Mouse (Mus musculus) liver, embryonic 13.5 days (tissue): ENCODE measurements around the gene Tmed6. TPM values are rescaled to one million over a fixed set of nuclear protein-coding genes. Genes with fewer than 3 reads are reported as not detected.
"Not testable (repeated sequence)": the region's sequence is repeated elsewhere in the genome, so short reads cannot be mapped to it uniquely, and the experiment has no call there.

ENCODE experiments used
- ATAC-seq: fragments of 200-750 bp; cut with Nextera tagmentation; 2 replicates; pipeline ENCODE4 v1.8.0; 2017; ENCODE audit warnings: low read depth, mild to moderate bottlenecking, moderate number of reproducible peaks, moderate library complexity
- DNase-seq: peaks from one replicate; pipeline ENCODE4 v3.0.0; 2022
- H3K27ac ChIP-seq: fragments of 300-500 bp; sonication (generic); 2 replicates; pipeline ENCODE4 v1.5.1; 2015; ENCODE audit warnings: moderate library complexity, mild to moderate bottlenecking, inconsistent platforms
- H3K27me3 ChIP-seq: fragments of 300-500 bp; sonication (generic); 2 replicates; pipeline ENCODE4 v1.6.1; 2015; ENCODE audit warnings: mild to moderate bottlenecking, inconsistent platforms
- H3K36me3 ChIP-seq: fragments of 300-500 bp; sonication (generic); 2 replicates; pipeline ENCODE4 v1.6.1; 2015; ENCODE audit warnings: mild to moderate bottlenecking, inconsistent platforms
- H3K4me1 ChIP-seq: fragments of 300-500 bp; sonication (generic); replicated peaks from 2 replicates; pipeline ENCODE4 v1.6.1; 2015; ENCODE audit warnings: inconsistent platforms
- H3K4me2 ChIP-seq: fragments of 300-500 bp; sonication (generic); 2 replicates; pipeline ENCODE4 v1.6.1; 2015; ENCODE audit warnings: inconsistent platforms, mild to moderate bottlenecking, moderate library complexity
- H3K4me3 ChIP-seq: fragments of 300-500 bp; sonication (generic); replicated peaks from 2 replicates; pipeline ENCODE4 v1.5.1; 2015; ENCODE audit warnings: mild to moderate bottlenecking, inconsistent platforms
- H3K9ac ChIP-seq: fragments of 300-500 bp; sonication (generic); 2 replicates; pipeline ENCODE4 v1.6.1; 2015; ENCODE audit warnings: mild to moderate bottlenecking, inconsistent platforms
- H3K9me3 ChIP-seq: fragments of 300-500 bp; sonication (generic); replicated peaks from 2 replicates; pipeline ENCODE4 v1.6.1; 2016; ENCODE audit warnings: inconsistent platforms
- WGBS: fragments of 180-500 bp; shearing (Covaris S2); methylation state at CpG from one replicate; pipeline ENCODE4 v1.1.7; 2015; ENCODE audit not compliant: insufficient replicate concordance; 5-methylcytosine and 5-hydroxymethylcytosine counted together
- microRNA-seq: library from miRNA; unstranded; fragments of <30 nt; microRNA quantifications from one replicate; pipeline ENCODE4, GENCODE M21; 2016
- polyA plus RNA-seq: library from polyadenylated mRNA; unstranded; fragments of >200 nt; fragmentation: Nextera tagmentation; extraction: Ambion mirVana; gene quantifications from 2 replicates; pipeline ENCODE4 v1.2.1, GENCODE M21; 2015

Gene Tmed6
- polyA plus RNA-seq, 1 experiment from 2014 or later: 4.4 TPM

GRCm38 (mm10) chr8:107033609-107034008 is 31.8 kb downstream of the Tmed6 start:
- H3K36me3 ChIP-seq: peaks cover 12% of the 10 kb centered on the region
- not testable (repeated sequence) for H3K4me3 ChIP-seq, DNase-seq, ATAC-seq, H3K27ac ChIP-seq, H3K9me3 ChIP-seq, H3K4me2 ChIP-seq, H3K27me3 ChIP-seq
- H3K4me1 ChIP-seq: peaks cover 44% of the 10 kb centered on the region
- 86% methylated on average over 2 of the region's 2 CpGs for WGBS
- H3K9ac ChIP-seq: 0 out of 2 replicates have a peak overlapping the region, but pooled peaks have one; percentile 96

GRCm38 (mm10) chr8:107031577-107032090 is 33.8 kb downstream of the Tmed6 start:
- H3K9me3 ChIP-seq: no peaks in the 10 kb centered on the region
- H3K4me3 ChIP-seq: peak overlapping the region; percentile 98
- peak overlapping the region; percentile 96 for H3K9ac ChIP-seq
- peak overlapping the region; percentile 83 for H3K27ac ChIP-seq
- peak overlapping the region; percentile 95 for H3K4me2 ChIP-seq
- DNase-seq: no peak
- H3K27me3 ChIP-seq: no peaks in the 10 kb centered on the region
- H3K4me1 ChIP-seq: peaks cover 50% of the 10 kb centered on the region
- WGBS: under 1% methylated on average over 38 of the region's 40 CpGs
- H3K36me3 ChIP-seq: peaks cover 2% of the 10 kb centered on the region
- ATAC-seq: no peak

- WGBS: 4% methylated on average over 64 of the region's 66 CpGs
- Histone ChIP-seq H3K27ac (peak within 1 kb of the TSS; percentile 83), H3K4me3 (peak within 1 kb of the TSS; percentile 98), H3K9me3 (no peaks in the 10 kb centered on the region), H3K9ac (peak within 1 kb of the TSS; percentile 96), H3K4me2 (peak within 1 kb of the TSS; percentile 95), H3K4me1 (peaks cover 50% of the 10 kb centered on the region), H3K27me3 (no peaks in the 10 kb centered on the region), H3K36me3 (no peaks in the 10 kb centered on the region)
- peak; percentile 93 for ATAC-seq
- DNase-seq: peak; percentile 98
Observed at GRCm38 (mm10) chr8:107030650-107031576, 34.5 kb downstream of the Tmed6 start, which contains the start of gene Vps4a. Gene Vps4a (plus strand): TSS chr8:107031222.

GRCm38 (mm10) chr8:107030058-107030457 is 35.4 kb downstream of the Tmed6 start:
- 46% methylated on average over 5 of the region's 5 CpGs for WGBS
- H3K9ac ChIP-seq: no peak overlapping the region
- H3K9me3 ChIP-seq: no peaks in the 10 kb centered on the region
- H3K4me2 ChIP-seq: no peak overlapping the region
- H3K4me1 ChIP-seq: peaks cover 50% of the 10 kb centered on the region
- no peaks in the 10 kb centered on the region for H3K27me3 ChIP-seq
- DNase-seq (no peak), ATAC-seq (no peak)
- H3K27ac ChIP-seq: peak overlapping the region; percentile 60
- no peak overlapping the region for H3K4me3 ChIP-seq
- H3K36me3 ChIP-seq: no peaks in the 10 kb centered on the region

- no peak overlapping the region for H3K4me2 ChIP-seq
- no peak overlapping the region for H3K4me3 ChIP-seq
- H3K4me1 ChIP-seq: peaks cover 47% of the 10 kb centered on the region
- H3K27me3 ChIP-seq: no peaks in the 10 kb centered on the region
- DNase-seq (no peak), ATAC-seq (no peak)
- H3K9ac ChIP-seq: no peak overlapping the region
- H3K36me3 ChIP-seq: no peaks in the 10 kb centered on the region
- H3K27ac ChIP-seq: no peak overlapping the region
- H3K9me3 ChIP-seq: no peaks in the 10 kb centered on the region
- 66% methylated on average over 3 of the region's 3 CpGs for WGBS
Observed at GRCm38 (mm10) chr8:107029310-107029709, 36.1 kb downstream of the Tmed6 start.

- Histone ChIP-seq H3K4me2 (no peak overlapping the region), H3K4me3 (no peak overlapping the region), H3K9me3 (no peaks in the 10 kb centered on the region), H3K4me1 (peaks cover 4% of the 10 kb centered on the region), H3K36me3 (no peaks in the 10 kb centered on the region), H3K27ac (no peak overlapping the region), H3K9ac (no peak overlapping the region), H3K27me3 (no peaks in the 10 kb centered on the region)
- no peak for ATAC-seq
- 75% methylated on average over 8 of the region's 8 CpGs for WGBS
- DNase-seq: no peak
Observed at GRCm38 (mm10) chr8:107023479-107023878, 42.0 kb downstream of the Tmed6 start.

- Histone ChIP-seq H3K9me3 (no peaks in the 10 kb centered on the region), H3K36me3 (no peaks in the 10 kb centered on the region), H3K4me3 (no peak overlapping the region), H3K4me2 (no peak overlapping the region), H3K27me3 (no peaks in the 10 kb centered on the region), H3K9ac (no peak overlapping the region), H3K27ac (no peak overlapping the region), H3K4me1 (no peaks in the 10 kb centered on the region)
- ATAC-seq: no peak
- no peak for DNase-seq
- WGBS: 66% methylated on average over 1 of the region's 1 CpGs
Observed at GRCm38 (mm10) chr8:107014915-107015314, 50.5 kb downstream of the Tmed6 start.

- Histone ChIP-seq H3K4me1 (no peaks in the 10 kb centered on the region), H3K4me3 (no peak overlapping the region), H3K27me3 (no peaks in the 10 kb centered on the region), H3K9ac (no peak overlapping the region), H3K4me2 (no peak overlapping the region), H3K27ac (no peak overlapping the region), H3K36me3 (no peaks in the 10 kb centered on the region), H3K9me3 (no peaks in the 10 kb centered on the region)
- WGBS: 78% methylated on average over 2 of the region's 2 CpGs
- DNase-seq (no peak), ATAC-seq (no peak)
Observed at GRCm38 (mm10) chr8:107012666-107013065, 52.8 kb downstream of the Tmed6 start.

Small RNA genes within 50 kb of the gene (microRNA-seq; reads per million reads assigned to microRNA genes)
- not detected for gene Mir7075

Other genes with a start within 250 kb of the Tmed6 start
- gene Has3, start 195.4 kb downstream of the Tmed6 start, polyA plus RNA-seq: 0.02 TPM in 1 of 2 replicates, not detected in the other
- gene Utp4, start 172.0 kb downstream of the Tmed6 start, polyA plus RNA-seq: 57.4 and 62.3 TPM in 2 replicates
- 1.4 and 1.6 TPM in 2 replicates for gene Sntb2, start 129.9 kb downstream of the Tmed6 start, polyA plus RNA-seq
- gene Vps4a, start 34.4 kb downstream of the Tmed6 start, polyA plus RNA-seq: 26.8 and 29.5 TPM in 2 replicates
- gene Pdf, start 17.0 kb downstream of the Tmed6 start, polyA plus RNA-seq: 26.1 and 26.4 TPM in 2 replicates
- gene Cog8, start 9.0 kb downstream of the Tmed6 start, polyA plus RNA-seq: 21.4 and 23.0 TPM in 2 replicates
- gene Nip7, start 8.8 kb downstream of the Tmed6 start, polyA plus RNA-seq: 72.5 TPM in 2 replicates
- 8.1 and 9.3 TPM in 2 replicates for gene Terf2, start 30.9 kb upstream of the Tmed6 start, polyA plus RNA-seq
- 32.8 and 41.4 TPM in 2 replicates for gene Cyb5b, start 85.0 kb upstream of the Tmed6 start, polyA plus RNA-seq
- 1.5 TPM in 2 replicates for gene Nfat5, start 227.8 kb upstream of the Tmed6 start, polyA plus RNA-seq